In the genomic region with DNA sequence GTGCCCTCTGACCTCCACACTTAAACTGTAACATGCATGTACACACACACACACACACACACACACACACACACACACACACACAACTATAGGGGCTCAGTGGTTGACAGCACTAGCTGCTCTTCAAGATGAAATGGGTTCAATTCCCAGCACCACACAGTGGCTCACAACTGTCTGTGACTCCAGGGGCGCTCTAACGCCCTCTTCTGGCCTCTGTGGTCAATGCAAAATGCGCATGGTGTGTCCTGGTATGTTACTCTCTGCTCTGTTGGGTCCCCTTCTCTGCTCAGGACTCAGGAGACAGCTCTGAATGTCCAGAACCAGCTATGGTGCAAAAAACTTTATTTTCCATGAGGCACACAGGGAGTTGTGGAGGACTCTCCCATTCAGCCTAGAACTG, we compare ENCODE assay signal across 10 mouse cellular contexts. TPM values are rescaled to one million over a fixed set of nuclear protein-coding genes. Genes with fewer than 3 reads are reported as not detected.
DNase-seq lines count a peak whose midpoint lies in the region; ATAC-seq and TF ChIP-seq lines count a peak whose summit lies in the region.
"Had no signal": no experiment of that assay in that cellular context is flagged by ENCODE, and none has a peak within 500 bp of the region (broad histone marks: within the 10 kb centered on the region; RNA-seq: fewer than 3 reads in every experiment).

No protein-coding gene starts in this region.

- H3K36me3 ChIP-seq in heart, embryonic 13.5 days: no peaks in the 10 kb centered on the region
- H3K36me3 ChIP-seq in testis, adult 2 months (ENCODE audit: control insufficient read depth, insufficient read depth, low read length): no peaks in the 10 kb centered on the region
- H3K36me3 ChIP-seq in limb, embryonic 13.5 days: no peaks in the 10 kb centered on the region
- H3K36me3 ChIP-seq in forebrain, embryonic 15.5 days: no peaks in the 10 kb centered on the region
- H3K36me3 ChIP-seq: G1E; liver, embryonic 13.5 days had no signal

- no peak for TF ChIP-seq POLR2A in testis, adult 2 months (IDR thresholded peaks at IDR 0.05; ENCODE audit: control insufficient read depth, low read depth, low read length)

- 0 out of 2 replicates have a peak overlapping the region, but pooled peaks have one; percentile 44 for H3K4me2 ChIP-seq in heart, embryonic 13.5 days
- no peak overlapping the region for H3K4me2 ChIP-seq in limb, embryonic 13.5 days (replicated peaks)
- H3K4me2 ChIP-seq in forebrain, embryonic 15.5 days (replicated peaks): no peak overlapping the region
- H3K4me2 ChIP-seq: liver, embryonic 13.5 days had no signal

- no peaks in the 10 kb centered on the region for H3K9me3 ChIP-seq in heart, embryonic 13.5 days
- H3K9me3 ChIP-seq in limb, embryonic 13.5 days: no peaks in the 10 kb centered on the region
- no peaks in the 10 kb centered on the region for H3K9me3 ChIP-seq in forebrain, embryonic 15.5 days
- H3K9me3 ChIP-seq: G1E; liver, embryonic 13.5 days had no signal

- H3K27me3 ChIP-seq in heart, embryonic 13.5 days (replicated peaks): no peaks in the 10 kb centered on the region
- H3K27me3 ChIP-seq in testis, adult 2 months (ENCODE audit: control insufficient read depth, insufficient read depth, low read length): no peaks in the 10 kb centered on the region
- no peaks in the 10 kb centered on the region for H3K27me3 ChIP-seq in limb, embryonic 13.5 days
- no peaks in the 10 kb centered on the region for H3K27me3 ChIP-seq in forebrain, embryonic 15.5 days
- H3K27me3 ChIP-seq: liver, embryonic 13.5 days had no signal

- WGBS in heart, embryonic 13.5 days: 72% methylated on average over 3 of the region's 3 CpGs
- 74% methylated on average over 3 of the region's 3 CpGs for WGBS in limb, embryonic 13.5 days
- 74% methylated on average over 3 of the region's 3 CpGs for WGBS in forebrain, embryonic 15.5 days

- peaks cover 20% of the 10 kb centered on the region for H3K4me1 ChIP-seq in heart, embryonic 13.5 days
- H3K4me1 ChIP-seq in testis, adult 2 months (ENCODE audit: control insufficient read depth, insufficient read depth, low read length): no peaks in the 10 kb centered on the region
- peaks cover 42% of the 10 kb centered on the region for H3K4me1 ChIP-seq in limb, embryonic 13.5 days
- no peaks in the 10 kb centered on the region for H3K4me1 ChIP-seq in forebrain, embryonic 15.5 days

- peak; percentile 21; the same call in 1 of the 2 replicates for TF ChIP-seq CTCF in testis, adult 2 months (IDR thresholded peaks at IDR 0.05; ENCODE audit: control insufficient read depth, insufficient read depth, insufficient replicate concordance, low read depth, low read length)

- DNase-seq in heart, adult 11 months: no peak
- DNase-seq in testis, postnatal 14 days (ENCODE audit: low spot score): no peak
- no peak for DNase-seq in adrenal gland, adult 18-20 months (ENCODE audit: low spot score in 2 of 2)
- DNase-seq in left cerebral cortex, adult 9 months (ENCODE audit: low spot score in 2 of 2): no peak

- H3K27ac ChIP-seq in heart, embryonic 13.5 days (replicated peaks): peak overlapping the region; percentile 73
- no peak overlapping the region for H3K27ac ChIP-seq in testis, adult 2 months (ENCODE audit: control insufficient read depth, insufficient read depth, low read depth, low read length)
- peak overlapping the region; percentile 70; the same call in 1 of the 2 replicates for H3K27ac ChIP-seq in limb, embryonic 13.5 days
- no peak overlapping the region for H3K27ac ChIP-seq in forebrain, embryonic 15.5 days (replicated peaks)
- H3K27ac ChIP-seq: liver, embryonic 13.5 days had no signal

- peak overlapping the region; percentile 61 for H3K9ac ChIP-seq in heart, embryonic 13.5 days
- no peak overlapping the region for H3K9ac ChIP-seq in limb, embryonic 13.5 days
- no peak overlapping the region for H3K9ac ChIP-seq in forebrain, embryonic 15.5 days (replicated peaks)
- H3K9ac ChIP-seq: liver, embryonic 13.5 days had no signal

- ATAC-seq in heart, embryonic 13.5 days (ENCODE audit: extremely low read depth, insufficient number of reproducible peaks, low FRiP score, low TSS enrichment): no peak
- no peak for ATAC-seq in limb, embryonic 13.5 days (ENCODE audit: low FRiP score, low read depth)
- no peak for ATAC-seq in forebrain, embryonic 15.5 days (replicated peaks)

- no peak overlapping the region for H3K4me3 ChIP-seq in heart, embryonic 13.5 days
- H3K4me3 ChIP-seq in testis, adult 2 months (ENCODE audit: control insufficient read depth, low read depth, low read length): no peak overlapping the region
- no peak overlapping the region for H3K4me3 ChIP-seq in limb, embryonic 13.5 days
- no peak overlapping the region for H3K4me3 ChIP-seq in forebrain, embryonic 15.5 days
- H3K4me3 ChIP-seq: liver, embryonic 13.5 days had no signal

RNA-seq across cellular contexts. Expression of a gene that starts 23.8 kb away (rescaled TPM):
- 0.15 and 0.21 TPM in 2 replicates for polyA plus RNA-seq in heart, embryonic 13.5 days (2015; fragmentation: Nextera tagmentation; extraction: Ambion mirVana)
- polyA plus RNA-seq in testis, adult 2 months (2012; rRNA removed): 2.0 and 3.3 TPM in 2 replicates
- polyA plus RNA-seq in limb, embryonic 13.5 days (2015; fragmentation: Nextera tagmentation; extraction: Ambion mirVana): 0.55 and 1.2 TPM in 2 replicates
- total RNA-seq in adrenal gland, adult 18-20 months (2021): under 1 TPM; 0.43 to 0.67 TPM
- 0.09 TPM in 1 of 2 replicates, not detected in the other for polyA plus RNA-seq in forebrain, embryonic 15.5 days (2015; fragmentation: Nextera tagmentation; extraction: Ambion mirVana)

RNA-seq across cellular contexts. Expression of a gene that starts 24.3 kb away (rescaled TPM):
- polyA plus RNA-seq in heart, embryonic 13.5 days (2015; fragmentation: Nextera tagmentation; extraction: Ambion mirVana): 371 and 397 TPM in 2 replicates
- polyA plus RNA-seq in testis, adult 2 months (2012; rRNA removed): 19.0 and 21.4 TPM in 2 replicates
- polyA plus RNA-seq in limb, embryonic 13.5 days (2015; fragmentation: Nextera tagmentation; extraction: Ambion mirVana): 1,212 and 1,268 TPM in 2 replicates
- 100 to 1,000 TPM in 1 of 2 experiments, 10 to 100 TPM in 1; 74.6 to 150 TPM for total RNA-seq in adrenal gland, adult 18-20 months (2021)
- 138 and 142 TPM in 2 replicates for polyA plus RNA-seq in forebrain, embryonic 15.5 days (2015; fragmentation: Nextera tagmentation; extraction: Ambion mirVana)

RNA-seq across cellular contexts. Expression of a gene that starts 41.4 kb away (rescaled TPM):
- 158 and 170 TPM in 2 replicates for polyA plus RNA-seq in heart, embryonic 13.5 days (2015; fragmentation: Nextera tagmentation; extraction: Ambion mirVana)
- polyA plus RNA-seq in testis, adult 2 months (2012; rRNA removed): 19.4 and 20.4 TPM in 2 replicates
- 270 and 275 TPM in 2 replicates for polyA plus RNA-seq in limb, embryonic 13.5 days (2015; fragmentation: Nextera tagmentation; extraction: Ambion mirVana)
- 1 to 10 TPM; 3.2 to 4.3 TPM for total RNA-seq in adrenal gland, adult 18-20 months (2021)
- 126 and 141 TPM in 2 replicates for polyA plus RNA-seq in forebrain, embryonic 15.5 days (2015; fragmentation: Nextera tagmentation; extraction: Ambion mirVana)

Comparison
In these comparisons a context has a peak if more than half of its experiments do, and no peak if none do; other contexts are left out.
1. H3K27ac ChIP-seq: peak in heart, embryonic 13.5 days (single experiment) and limb, embryonic 13.5 days (single experiment); none in testis, adult 2 months (single experiment) and forebrain, embryonic 15.5 days (single experiment).